ENCODE assay signal across 35 mouse cellular contexts in genomic region chr5:91027164-91027563, GRCm38 (mm10). TPM values are rescaled to one million over a fixed set of nuclear protein-coding genes. Genes with fewer than 3 reads are reported as not detected.
"Had no signal": no experiment of that assay in that cellular context is flagged by ENCODE, and none has a peak within 500 bp of the region (broad histone marks: within the 10 kb centered on the region; RNA-seq: fewer than 3 reads in every experiment).

Gene Epgn, plus strand, starts transcription at chr5:91027464.

- H3K9me3 ChIP-seq: limb, embryonic 12.5 days; limb, embryonic 13.5 days; limb, embryonic 15.5 days; liver, embryonic 12.5 days; liver, embryonic 13.5 days; liver, embryonic 15.5 days; lung, embryonic 15.5 days; megakaryocyte, embryonic 14.5 days; midbrain, embryonic 10.5 days; midbrain, embryonic 12.5 days; midbrain, embryonic 13.5 days; midbrain, embryonic 15.5 days; neural tube, embryonic 12.5 days had no signal

- DNase-seq: left cerebral cortex, postnatal 4 days; liver; liver, embryonic 13.5 days; liver, postnatal 0 days; lung, adult 18-20 months; lung, adult 2 months; lung, embryonic 14.5 days; lung, postnatal 10 days; lung, postnatal 14 days; lung, postnatal 36 days; lung, postnatal 4 days; midbrain, embryonic 14.5 days had no signal

- H3K27me3 ChIP-seq: limb, embryonic 12.5 days; limb, embryonic 13.5 days; limb, embryonic 15.5 days; liver, embryonic 12.5 days; liver, embryonic 13.5 days; liver, embryonic 15.5 days; lung, embryonic 15.5 days; megakaryocyte, embryonic 14.5 days; midbrain, embryonic 12.5 days; midbrain, embryonic 13.5 days; midbrain, embryonic 15.5 days; neural tube, embryonic 12.5 days had no signal

- H3K4me2 ChIP-seq: limb, embryonic 12.5 days; limb, embryonic 13.5 days; limb, embryonic 15.5 days; liver, embryonic 11.5 days; liver, embryonic 12.5 days; liver, embryonic 13.5 days; liver, embryonic 15.5 days; lung, embryonic 14.5 days; lung, embryonic 15.5 days; midbrain, embryonic 11.5 days; midbrain, embryonic 12.5 days; midbrain, embryonic 13.5 days; midbrain, embryonic 15.5 days; neural tube, embryonic 12.5 days had no signal

- H3K4me1 ChIP-seq: limb, embryonic 12.5 days; limb, embryonic 13.5 days; limb, embryonic 15.5 days; liver, embryonic 12.5 days; liver, embryonic 13.5 days; liver, embryonic 15.5 days; lung, embryonic 15.5 days; midbrain, embryonic 10.5 days; midbrain, embryonic 12.5 days; midbrain, embryonic 13.5 days; midbrain, embryonic 15.5 days; neural tube, embryonic 12.5 days had no signal

- H3K4me3 ChIP-seq: left cerebral cortex, adult 2 months; limb, embryonic 12.5 days; limb, embryonic 13.5 days; limb, embryonic 15.5 days; liver, embryonic 12.5 days; liver, embryonic 13.5 days; liver, embryonic 15.5 days; lung, embryonic 15.5 days; megakaryocyte, embryonic 14.5 days; midbrain, embryonic 10.5 days; midbrain, embryonic 12.5 days; midbrain, embryonic 13.5 days; midbrain, embryonic 15.5 days; myocyte; neural tube, embryonic 12.5 days had no signal

- H3K36me3 ChIP-seq: limb, embryonic 12.5 days; limb, embryonic 13.5 days; limb, embryonic 15.5 days; liver, embryonic 12.5 days; liver, embryonic 13.5 days; liver, embryonic 15.5 days; lung, embryonic 15.5 days; midbrain, embryonic 10.5 days; midbrain, embryonic 12.5 days; midbrain, embryonic 13.5 days; midbrain, embryonic 15.5 days; neural tube, embryonic 12.5 days had no signal

- ATAC-seq: liver, embryonic 12.5 days; liver, postnatal 0 days; midbrain, embryonic 13.5 days; midbrain, embryonic 15.5 days; midbrain, embryonic 16.5 days had no signal

- H3K9ac ChIP-seq: limb, embryonic 12.5 days; limb, embryonic 13.5 days; limb, embryonic 15.5 days; liver, embryonic 12.5 days; liver, embryonic 13.5 days; liver, embryonic 14.5 days; liver, embryonic 15.5 days; liver, postnatal 0 days; lung, embryonic 14.5 days; lung, embryonic 15.5 days; midbrain, embryonic 12.5 days; midbrain, embryonic 13.5 days; midbrain, embryonic 15.5 days; neural tube, embryonic 12.5 days had no signal

- H3K27ac ChIP-seq: left cerebral cortex, adult 2 months; limb, embryonic 12.5 days; limb, embryonic 13.5 days; limb, embryonic 15.5 days; liver, embryonic 12.5 days; liver, embryonic 13.5 days; liver, embryonic 14.5 days; liver, embryonic 15.5 days; lung, embryonic 15.5 days; macrophage; midbrain, embryonic 10.5 days; midbrain, embryonic 12.5 days; midbrain, embryonic 13.5 days; midbrain, embryonic 15.5 days; neural tube, embryonic 12.5 days had no signal

RNA-seq across cellular contexts. Expression of gene Epgn, which starts in this region (rescaled TPM):
- polyA plus RNA-seq: liver, adult 2 months; liver, embryonic 12.5 days; liver, embryonic 16.5 days; liver, postnatal 0 days; lung, adult 2 months; lung, embryonic 14.5 days; lung, postnatal 0 days; macrophage; midbrain, embryonic 15.5 days; midbrain, postnatal 0 days had no signal
